ENCODE assay signal across 9 mouse cellular contexts in genomic region chr6:108457516-108458181, GRCm38 (mm10).
DNase-seq lines count a peak whose midpoint lies in the region; ATAC-seq and TF ChIP-seq lines count a peak whose summit lies in the region.
"Had no signal": no experiment of that assay in that cellular context is flagged by ENCODE, and none has a peak within 500 bp of the region (broad histone marks: within the 10 kb centered on the region; RNA-seq: fewer than 3 reads in every experiment).

No protein-coding gene starts in this region.

- TF ChIP-seq EP300 in heart, postnatal 0 days (IDR thresholded peaks at IDR 0.05; ENCODE audit: low read depth) = 0 out of 2 replicates have a peak, but pooled peaks have one; percentile 11
- peak; percentile 55 for TF ChIP-seq EP300 in lung, postnatal 0 days (IDR thresholded peaks at IDR 0.05)

- H3K4me3 ChIP-seq in hindbrain, embryonic 11.5 days (ENCODE audit: low read depth, low read length) = no peak overlapping the region
- no peak overlapping the region for H3K4me3 ChIP-seq in hindbrain, embryonic 16.5 days (ENCODE audit: low read length)
- no peak overlapping the region for H3K4me3 ChIP-seq in heart, postnatal 0 days (ENCODE audit: low read depth, low read length)
- H3K4me3 ChIP-seq in lung, postnatal 0 days (ENCODE audit: low read depth, low read length) = no peak overlapping the region
- H3K4me3 ChIP-seq: midbrain, embryonic 12.5 days had no signal

- no peak for TF ChIP-seq POLR2A in brain, embryonic 14.5 days (IDR thresholded peaks at IDR 0.05; ENCODE audit: borderline replicate concordance, extremely low read depth, insufficient read depth, insufficient read length, poor library complexity, severe bottlenecking)

- no peaks in the 10 kb centered on the region for H3K27me3 ChIP-seq in hindbrain, embryonic 11.5 days (ENCODE audit: control insufficient read depth, insufficient read depth, low read length)
- no peaks in the 10 kb centered on the region for H3K27me3 ChIP-seq in hindbrain, embryonic 16.5 days (replicated peaks; ENCODE audit: control insufficient read depth, insufficient read depth, low read length)
- H3K27me3 ChIP-seq in heart, postnatal 0 days (ENCODE audit: control insufficient read depth, insufficient read depth, low read length) = no peaks in the 10 kb centered on the region
- no peaks in the 10 kb centered on the region for H3K27me3 ChIP-seq in lung, postnatal 0 days (replicated peaks; ENCODE audit: insufficient read depth, low read length)

- WGBS in hindbrain, embryonic 11.5 days = 54% methylated on average over 14 of the region's 14 CpGs
- WGBS in hindbrain, embryonic 16.5 days = 49% methylated on average over 14 of the region's 14 CpGs
- 58% methylated on average over 14 of the region's 14 CpGs for WGBS in heart, postnatal 0 days
- 37% methylated on average over 14 of the region's 14 CpGs for WGBS in lung, postnatal 0 days

- H3K9me3 ChIP-seq in hindbrain, embryonic 11.5 days (ENCODE audit: control insufficient read depth, low read length) = no peaks in the 10 kb centered on the region
- H3K9me3 ChIP-seq in hindbrain, embryonic 16.5 days (ENCODE audit: control insufficient read depth, low read length) = no peaks in the 10 kb centered on the region
- H3K9me3 ChIP-seq in heart, postnatal 0 days (replicated peaks; ENCODE audit: control insufficient read depth, low read length) = no peaks in the 10 kb centered on the region
- no peaks in the 10 kb centered on the region for H3K9me3 ChIP-seq in lung, postnatal 0 days (ENCODE audit: low read length)
- H3K9me3 ChIP-seq: midbrain, embryonic 12.5 days had no signal

- no peak overlapping the region for H3K4me2 ChIP-seq in hindbrain, embryonic 11.5 days (replicated peaks; ENCODE audit: low read depth, low read length)
- no peak overlapping the region for H3K4me2 ChIP-seq in hindbrain, embryonic 16.5 days (ENCODE audit: low read length)
- no peak overlapping the region for H3K4me2 ChIP-seq in heart, postnatal 0 days (ENCODE audit: low read depth, low read length)
- no peak overlapping the region for H3K4me2 ChIP-seq in lung, postnatal 0 days (replicated peaks; ENCODE audit: low read depth, low read length)

- H3K36me3 ChIP-seq in hindbrain, embryonic 11.5 days (ENCODE audit: control insufficient read depth, insufficient read depth, low read length) = no peaks in the 10 kb centered on the region
- no peaks in the 10 kb centered on the region for H3K36me3 ChIP-seq in hindbrain, embryonic 16.5 days (ENCODE audit: control insufficient read depth, insufficient read depth, low read length)
- H3K36me3 ChIP-seq in heart, postnatal 0 days (replicated peaks; ENCODE audit: control insufficient read depth, insufficient read depth, low read length) = no peaks in the 10 kb centered on the region
- H3K36me3 ChIP-seq in lung, postnatal 0 days (ENCODE audit: insufficient read depth, low read length) = no peaks in the 10 kb centered on the region
- H3K36me3 ChIP-seq: midbrain, embryonic 12.5 days had no signal

- 0 out of 2 replicates have a peak, but pooled peaks have one; percentile 12 for ATAC-seq in hindbrain, embryonic 11.5 days (ENCODE audit: low FRiP score)
- no peak for ATAC-seq in hindbrain, embryonic 16.5 days
- ATAC-seq in heart, postnatal 0 days (ENCODE audit: insufficient read depth, low read depth) = peak; percentile 34; the same call in 1 of the 2 replicates
- ATAC-seq in lung, postnatal 0 days = peak; percentile 65

- TF ChIP-seq CTCF in brain, embryonic 14.5 days (IDR thresholded peaks at IDR 0.05; ENCODE audit: borderline replicate concordance, extremely low read depth, insufficient read depth, insufficient read length) = no peak
- no peak for TF ChIP-seq CTCF in heart, postnatal 0 days (IDR thresholded peaks at IDR 0.05; ENCODE audit: low read depth)
- no peak for TF ChIP-seq CTCF in lung, postnatal 0 days (IDR thresholded peaks at IDR 0.05)

- H3K27ac ChIP-seq in hindbrain, embryonic 11.5 days (ENCODE audit: low read depth, low read length) = no peak overlapping the region; the same call in 1 of the 2 replicates
- H3K27ac ChIP-seq in hindbrain, embryonic 16.5 days (ENCODE audit: low read depth, low read length) = no peak overlapping the region
- peak overlapping the region; percentile 77 for H3K27ac ChIP-seq in heart, postnatal 0 days (ENCODE audit: low read depth)
- peak overlapping the region; percentile 83 for H3K27ac ChIP-seq in lung, postnatal 0 days (ENCODE audit: low read length)

- H3K4me1 ChIP-seq in hindbrain, embryonic 11.5 days (replicated peaks; ENCODE audit: control insufficient read depth, insufficient read depth, low read length) = no peaks in the 10 kb centered on the region; the same call in 1 of the 2 replicates
- H3K4me1 ChIP-seq in hindbrain, embryonic 16.5 days (ENCODE audit: control insufficient read depth, insufficient read depth, low read depth, low read length) = peaks cover 18% of the 10 kb centered on the region
- peaks cover 24% of the 10 kb centered on the region for H3K4me1 ChIP-seq in heart, postnatal 0 days (ENCODE audit: control insufficient read depth, insufficient read depth)
- H3K4me1 ChIP-seq in lung, postnatal 0 days (ENCODE audit: insufficient read depth, low read depth, low read length) = peaks cover 13% of the 10 kb centered on the region; the same call in 1 of the 2 replicates

- no peak overlapping the region for H3K9ac ChIP-seq in hindbrain, embryonic 11.5 days (ENCODE audit: low read depth, low read length)
- no peak overlapping the region for H3K9ac ChIP-seq in hindbrain, embryonic 16.5 days (ENCODE audit: low read depth, low read length)
- no peak overlapping the region for H3K9ac ChIP-seq in heart, postnatal 0 days (replicated peaks; ENCODE audit: low read depth, low read length)
- no peak overlapping the region for H3K9ac ChIP-seq in lung, postnatal 0 days (replicated peaks; ENCODE audit: low read depth)
- H3K9ac ChIP-seq: midbrain, embryonic 12.5 days had no signal

- peak; percentile 16 for DNase-seq in hindbrain, embryonic 11.5 days (ENCODE audit: low spot score)
- DNase-seq in brain, embryonic 14.5 days (ENCODE audit: low read depth) = peak; percentile 61
- DNase-seq in heart, postnatal 0 days (ENCODE audit: low spot score) = peak; percentile 78
- peak; percentile 89 for DNase-seq in lung, postnatal 0 days (ENCODE audit: low spot score)
- no peak for DNase-seq in right cerebral cortex, postnatal 10 days (ENCODE audit: low spot score in 2 of 2)
- no peak for DNase-seq in spleen, postnatal 36 days (ENCODE audit: low spot score in 2 of 2)
- DNase-seq in layer of hippocampus, postnatal 36 days = no peak

Comparison
In these comparisons a context has a peak if more than half of its experiments do, and no peak if none do; other contexts are left out.
1. DNase-seq: peak in hindbrain, embryonic 11.5 days (single experiment), brain, embryonic 14.5 days (single experiment), heart, postnatal 0 days (single experiment) and lung, postnatal 0 days (single experiment); none in right cerebral cortex, postnatal 10 days (0 of 2), spleen, postnatal 36 days (0 of 2) and layer of hippocampus, postnatal 36 days (0 of 2).
2. H3K27ac ChIP-seq: peak in heart, postnatal 0 days (single experiment) and lung, postnatal 0 days (single experiment); none in hindbrain, embryonic 11.5 days (single experiment) and hindbrain, embryonic 16.5 days (single experiment).